Mouse (Mus musculus): Measurements from ENCODE around the gene Stk16. TPM values are rescaled to one million over a fixed set of nuclear protein-coding genes. Genes with fewer than 3 reads are reported as not detected.
A peak's percentile ranks its signal among the peaks of the same experiment; 100 is the strongest.

The Stk16 gene
- total RNA-seq, 2 experiments from 2014 or later, result 31.3 to 76.9 TPM

GRCm38 (mm10) chr1:75211141-75211708 lies 587 bp downstream of the Stk16 start:
- ATAC-seq (replicated peaks; ENCODE audit: low FRiP score, poor library complexity, severe bottlenecking), result 0 out of 2 replicates have a peak, but pooled peaks have one; percentile 0

- no peak for ATAC-seq (replicated peaks; ENCODE audit: low FRiP score, poor library complexity, severe bottlenecking)
These were observed 1.9 kb downstream of the Stk16 start for GRCm38 (mm10) chr1:75212542-75212941.

GRCm38 (mm10) chr1:75213096-75213495 lies 2.5 kb downstream of the Stk16 start:
- ATAC-seq (replicated peaks; ENCODE audit: low FRiP score, poor library complexity, severe bottlenecking), result no peak

- ATAC-seq (replicated peaks; ENCODE audit: low FRiP score, poor library complexity, severe bottlenecking), result no peak
These were observed 3.8 kb downstream of the Stk16 start for GRCm38 (mm10) chr1:75214442-75214841.

DNA sequence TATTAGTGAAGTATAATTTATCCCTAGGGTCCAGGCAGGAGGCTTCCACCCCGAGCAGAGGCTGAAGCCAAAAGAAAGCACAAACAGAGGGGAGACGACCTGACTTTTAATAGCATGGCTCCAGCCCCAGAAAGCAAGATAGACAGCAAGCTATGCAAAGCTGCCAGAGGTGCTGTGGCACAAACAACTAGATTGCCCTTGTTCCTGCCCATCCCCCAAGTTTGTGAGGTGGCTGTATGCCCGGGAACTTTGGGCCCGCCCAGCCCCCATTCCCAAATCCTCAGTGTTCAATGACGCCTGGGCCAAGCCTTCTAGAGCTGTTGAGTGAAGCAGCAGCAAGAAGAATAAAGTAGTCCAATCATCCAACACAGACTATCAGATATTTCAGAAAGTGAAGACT lies 4.2 kb downstream of the Stk16 start:
- ATAC-seq (replicated peaks; ENCODE audit: low FRiP score, poor library complexity, severe bottlenecking), result no peak

- no peak for ATAC-seq (replicated peaks; ENCODE audit: low FRiP score, poor library complexity, severe bottlenecking)
These were observed 5.1 kb downstream of the Stk16 start for GRCm38 (mm10) chr1:75215785-75216184.

- ATAC-seq (replicated peaks; ENCODE audit: low FRiP score, poor library complexity, severe bottlenecking), result peak; percentile 64
These were observed 6.4 kb downstream of the Stk16 start for GRCm38 (mm10) chr1:75216797-75217585.

GRCm38 (mm10) chr1:75217893-75218226 lies 7.2 kb downstream of the Stk16 start:
- ATAC-seq (replicated peaks; ENCODE audit: low FRiP score, poor library complexity, severe bottlenecking), result 0 out of 2 replicates have a peak, but pooled peaks have one; percentile 11

DNA sequence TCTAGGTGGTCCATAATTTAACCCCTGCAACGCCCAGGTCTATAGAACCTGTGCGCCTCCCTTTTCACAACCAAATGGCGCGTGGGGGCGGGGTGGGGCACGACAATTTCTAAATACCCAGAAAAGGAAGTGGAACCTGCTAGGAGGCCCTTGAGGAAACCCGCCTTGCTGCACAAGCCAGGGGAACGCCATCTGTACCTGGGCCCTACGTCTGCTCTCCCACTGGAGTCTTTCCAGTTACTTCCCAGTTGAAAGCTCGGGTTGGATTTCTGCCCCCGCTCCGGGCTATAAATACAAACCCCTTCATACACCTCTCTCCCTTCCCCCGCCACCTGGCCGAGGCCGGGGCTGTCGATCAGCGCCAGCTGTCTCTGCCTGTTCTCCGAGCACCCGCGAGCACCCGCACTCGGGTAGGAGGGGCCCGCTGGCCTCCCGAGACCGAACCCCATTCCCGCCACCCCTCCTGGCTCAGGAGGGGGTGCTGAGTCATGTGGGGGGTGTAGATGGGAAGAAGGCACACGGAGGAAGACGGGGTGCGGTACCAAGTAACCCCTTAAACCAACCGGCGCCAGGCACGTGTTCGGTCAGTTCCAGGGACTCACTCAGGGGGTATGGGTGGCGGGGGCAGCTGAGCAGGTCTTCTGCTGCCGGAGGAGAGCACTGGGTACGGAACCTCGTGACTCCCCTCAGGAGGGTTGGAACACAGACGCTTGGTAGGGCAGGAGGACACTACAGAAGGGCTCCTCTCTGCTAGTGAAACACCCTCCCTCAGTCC lies 7.8 kb downstream of the Stk16 start:
- peak; percentile 61 for ATAC-seq (replicated peaks; ENCODE audit: low FRiP score, poor library complexity, severe bottlenecking)

GRCm38 (mm10) chr1:75219078-75219477 lies 8.4 kb downstream of the Stk16 start:
- peak; percentile 76 for ATAC-seq (replicated peaks; ENCODE audit: low FRiP score, poor library complexity, severe bottlenecking)

GRCm38 (mm10) chr1:75219531-75219930 lies 8.9 kb downstream of the Stk16 start, which contains the start of gene Tuba4a:
Gene Tuba4a (minus strand): TSS chr1:75219865.
- ATAC-seq (replicated peaks; ENCODE audit: low FRiP score, poor library complexity, severe bottlenecking), result peak; percentile 23; the same call in 1 of the 2 replicates

DNA sequence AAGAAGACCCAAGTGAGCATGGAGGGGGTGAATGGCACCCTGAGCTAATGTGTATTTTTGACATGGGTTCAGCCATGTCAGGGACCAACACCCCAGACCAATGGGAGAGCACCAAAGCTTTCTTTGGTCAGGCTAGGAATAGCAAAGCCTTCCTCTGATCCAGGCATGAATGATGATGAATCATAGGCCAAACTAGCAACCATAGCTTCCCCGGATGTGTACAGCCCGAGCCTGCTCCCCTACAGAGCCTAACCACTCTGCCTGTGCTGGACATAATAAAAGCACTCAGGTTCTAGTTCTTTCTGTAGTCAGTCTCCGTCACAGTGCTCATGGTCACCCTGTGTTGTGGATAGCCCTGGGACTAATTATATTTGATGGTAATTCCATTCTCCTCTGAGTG lies 10.9 kb downstream of the Stk16 start:
- no peak for ATAC-seq (replicated peaks; ENCODE audit: low FRiP score, poor library complexity, severe bottlenecking)

- no peak for ATAC-seq (replicated peaks; ENCODE audit: low FRiP score, poor library complexity, severe bottlenecking)
These were observed 12.3 kb downstream of the Stk16 start for GRCm38 (mm10) chr1:75222926-75223325.

- no peak for ATAC-seq (replicated peaks; ENCODE audit: low FRiP score, poor library complexity, severe bottlenecking)
These were observed 12.9 kb downstream of the Stk16 start for GRCm38 (mm10) chr1:75223532-75223931.

DNA sequence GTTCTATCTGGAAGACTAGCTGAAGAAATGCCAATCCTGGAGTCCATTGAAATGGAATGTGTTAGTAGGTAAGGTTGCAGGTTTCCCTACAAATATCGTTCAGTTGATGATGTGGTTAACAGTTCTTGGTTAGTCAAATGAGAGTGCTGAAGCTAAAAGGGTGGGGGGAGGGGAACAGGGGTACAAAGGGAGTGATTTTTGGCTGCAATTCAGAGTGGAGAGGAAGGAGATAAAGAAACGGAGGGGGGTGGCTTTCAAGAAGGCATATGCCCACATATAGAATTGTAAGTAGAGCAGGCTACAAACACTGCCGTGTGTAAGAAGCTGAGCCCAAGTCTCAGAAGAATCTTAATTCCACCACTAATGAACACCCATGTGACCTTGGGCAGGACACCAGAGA lies 14.8 kb downstream of the Stk16 start:
- no peak for ATAC-seq (replicated peaks; ENCODE audit: low FRiP score, poor library complexity, severe bottlenecking)

DNA sequence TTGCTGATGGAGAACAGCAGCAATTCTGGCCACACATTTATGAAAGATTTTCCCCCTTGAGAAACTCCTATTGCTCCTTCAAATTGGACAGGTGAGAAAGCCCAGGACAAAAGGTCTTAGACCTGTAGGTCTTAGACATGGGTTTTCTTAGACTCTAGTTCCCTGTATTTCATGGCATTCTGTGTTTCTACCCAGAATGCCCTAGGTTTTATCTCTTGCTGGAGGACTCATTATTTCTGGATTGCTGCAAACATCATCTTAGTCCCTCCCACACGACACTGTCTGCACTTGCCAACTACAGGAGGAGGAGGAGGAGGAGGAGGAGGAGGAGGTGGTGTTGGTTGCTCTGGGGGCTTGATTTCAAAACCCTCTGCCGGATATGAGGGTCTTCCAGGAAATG lies 15.5 kb downstream of the Stk16 start:
- no peak for ATAC-seq (replicated peaks; ENCODE audit: low FRiP score, poor library complexity, severe bottlenecking)

GRCm38 (mm10) chr1:75227653-75228052 lies 17.0 kb downstream of the Stk16 start:
- no peak for ATAC-seq (replicated peaks; ENCODE audit: low FRiP score, poor library complexity, severe bottlenecking)

- peak; percentile 86 for ATAC-seq (replicated peaks; ENCODE audit: low FRiP score, poor library complexity, severe bottlenecking)
These were observed 18.5 kb downstream of the Stk16 start for GRCm38 (mm10) chr1:75229158-75229557.

- peak; percentile 51 for ATAC-seq (replicated peaks; ENCODE audit: low FRiP score, poor library complexity, severe bottlenecking)
These were observed 19.8 kb downstream of the Stk16 start for GRCm38 (mm10) chr1:75230335-75230994.

GRCm38 (mm10) chr1:75231224-75231623 lies 20.6 kb downstream of the Stk16 start:
- no peak for ATAC-seq (replicated peaks; ENCODE audit: low FRiP score, poor library complexity, severe bottlenecking)
